Mouse (Mus musculus): ENCODE results near the gene Hist1h2ae. TPM values are rescaled to one million over a fixed set of nuclear protein-coding genes. Genes with fewer than 3 reads are reported as not detected.
"Not testable (repeated sequence)": the region's sequence is repeated elsewhere in the genome, so short reads cannot be mapped to it uniquely, and the experiment has no call there.

Gene Hist1h2ae
- polyA plus RNA-seq, 1 experiment = 5.0 TPM

DNA sequence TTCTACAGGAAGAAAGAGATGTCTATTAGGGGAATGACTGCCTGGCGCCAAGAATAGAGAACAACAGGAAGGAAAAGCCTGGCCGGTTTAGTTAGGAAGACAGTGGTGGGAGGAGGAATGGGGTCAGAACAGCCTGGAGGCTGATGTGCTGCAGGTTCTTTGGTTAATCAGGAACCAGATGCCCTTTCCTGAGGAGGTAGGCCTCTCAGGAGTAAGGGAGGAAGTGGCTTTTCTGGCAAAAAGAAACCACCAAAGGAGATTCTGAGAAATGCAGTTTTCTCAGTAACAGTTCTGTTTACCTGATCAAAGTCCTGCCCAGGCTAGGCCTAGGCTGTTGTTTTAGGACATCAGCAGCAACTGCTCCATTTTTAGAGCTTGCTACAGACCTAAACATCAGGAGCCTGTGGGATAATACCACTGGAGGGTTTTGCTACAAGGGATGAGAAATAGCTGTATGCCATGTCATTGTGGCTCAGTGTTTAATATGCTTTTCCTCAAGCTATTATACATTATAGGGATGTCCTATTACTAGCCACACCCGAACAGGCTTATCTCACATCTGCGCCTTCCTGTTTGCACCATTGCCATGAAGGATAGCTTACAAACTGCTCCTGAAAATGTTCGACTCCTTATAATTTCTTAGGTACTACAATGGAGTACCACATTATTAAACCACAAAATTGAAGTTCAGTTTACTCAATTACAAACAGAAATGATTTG is 22.2 kb upstream of the Hist1h2ae start:
- Histone ChIP-seq H3K4me3 (ENCODE audit: low read depth, low read length) (no peak overlapping the region), H3K9me3 (replicated peaks; ENCODE audit: control insufficient read depth, insufficient read depth, low read length, poor library complexity, severe bottlenecking) (no peaks in the 10 kb centered on the region; the same call in 1 of the 2 replicates), H3K36me3 (ENCODE audit: control insufficient read depth, insufficient read depth, low read length, poor library complexity, severe bottlenecking) (no peaks in the 10 kb centered on the region), H3K27me3 (ENCODE audit: control insufficient read depth, insufficient read depth, low read length, poor library complexity, severe bottlenecking) (no peaks in the 10 kb centered on the region), H3K9ac (ENCODE audit: low read depth, poor library complexity, severe bottlenecking) (no peak overlapping the region), H3K27ac (ENCODE audit: insufficient read depth, low read length) (peak overlapping the region; percentile 86), H3K4me1 (ENCODE audit: control insufficient read depth, insufficient read depth, low read length) (peaks cover 6% of the 10 kb centered on the region)
- TF ChIP-seq CTCF (IDR thresholded peaks at IDR 0.05; ENCODE audit: low read depth, low read length) = no peak
- TF ChIP-seq EP300 (IDR thresholded peaks at IDR 0.05; ENCODE audit: insufficient read depth, low read depth, low read length) = peak; percentile 85
- no peak for TF ChIP-seq POLR2A (IDR thresholded peaks at IDR 0.05; ENCODE audit: insufficient read depth, low read length)

DNA sequence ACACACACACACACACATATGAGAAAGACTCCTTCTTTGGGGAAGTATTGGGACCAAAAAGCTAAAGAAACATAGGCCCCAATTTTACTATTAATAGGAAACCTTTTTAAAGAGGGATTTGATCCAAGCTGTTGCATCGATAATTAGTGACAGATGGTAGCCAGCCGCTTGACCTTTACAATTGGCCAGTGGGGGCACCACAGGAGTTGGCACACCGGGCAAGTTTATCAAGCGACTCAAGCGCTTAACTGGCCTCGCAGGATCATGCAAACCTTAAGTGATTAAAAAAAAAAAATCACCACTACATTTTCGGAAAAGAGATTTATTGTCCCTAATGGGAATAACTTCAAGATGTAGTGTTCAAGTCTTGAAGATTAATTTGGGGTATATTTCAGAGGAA is 21.6 kb upstream of the Hist1h2ae start:
- H3K27ac ChIP-seq (ENCODE audit: insufficient read depth, low read length) = peak overlapping the region; percentile 66
- H3K4me3 ChIP-seq (ENCODE audit: low read depth, low read length) = no peak overlapping the region
- no peaks in the 10 kb centered on the region for H3K36me3 ChIP-seq (ENCODE audit: control insufficient read depth, insufficient read depth, low read length, poor library complexity, severe bottlenecking)
- TF ChIP-seq POLR2A (IDR thresholded peaks at IDR 0.05; ENCODE audit: insufficient read depth, low read length) (no peak), CTCF (IDR thresholded peaks at IDR 0.05; ENCODE audit: low read depth, low read length) (no peak), EP300 (IDR thresholded peaks at IDR 0.05; ENCODE audit: insufficient read depth, low read depth, low read length) (no peak)
- H3K9ac ChIP-seq (ENCODE audit: low read depth, poor library complexity, severe bottlenecking) = no peak overlapping the region
- H3K9me3 ChIP-seq (replicated peaks; ENCODE audit: control insufficient read depth, insufficient read depth, low read length, poor library complexity, severe bottlenecking) = no peaks in the 10 kb centered on the region; the same call in 1 of the 2 replicates
- H3K27me3 ChIP-seq (ENCODE audit: control insufficient read depth, insufficient read depth, low read length, poor library complexity, severe bottlenecking) = no peaks in the 10 kb centered on the region
- peaks cover 6% of the 10 kb centered on the region for H3K4me1 ChIP-seq (ENCODE audit: control insufficient read depth, insufficient read depth, low read length)

DNA sequence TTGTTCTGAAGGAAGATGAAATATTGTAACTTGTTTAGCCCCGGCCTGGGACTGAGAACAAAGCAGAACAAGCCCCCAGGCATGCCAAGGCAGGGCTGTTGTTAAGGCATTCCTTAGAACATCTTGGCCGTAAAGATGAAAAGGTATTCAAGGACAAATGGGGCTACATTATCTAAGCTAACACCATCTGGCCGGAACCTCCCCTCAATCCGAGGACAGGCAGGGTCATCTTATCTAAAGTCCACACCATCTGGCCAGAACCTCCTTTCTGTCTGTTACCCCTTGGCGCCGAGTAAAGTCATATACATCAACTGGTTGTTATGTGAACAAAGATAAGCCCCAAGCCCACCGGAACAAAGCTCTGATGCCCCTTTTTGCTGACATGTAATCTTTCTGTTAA is 20.9 kb upstream of the Hist1h2ae start:
- not testable (repeated sequence) for H3K4me3 ChIP-seq (ENCODE audit: low read depth, low read length); H3K36me3 ChIP-seq (ENCODE audit: control insufficient read depth, insufficient read depth, low read length, poor library complexity, severe bottlenecking); H3K4me1 ChIP-seq (ENCODE audit: control insufficient read depth, insufficient read depth, low read length); H3K9ac ChIP-seq (ENCODE audit: low read depth, poor library complexity, severe bottlenecking); H3K27me3 ChIP-seq (ENCODE audit: control insufficient read depth, insufficient read depth, low read length, poor library complexity, severe bottlenecking); H3K9me3 ChIP-seq (replicated peaks; ENCODE audit: control insufficient read depth, insufficient read depth, low read length, poor library complexity, severe bottlenecking); H3K27ac ChIP-seq (ENCODE audit: insufficient read depth, low read length)
- peak; percentile 78 for TF ChIP-seq EP300 (IDR thresholded peaks at IDR 0.05; ENCODE audit: insufficient read depth, low read depth, low read length)

DNA sequence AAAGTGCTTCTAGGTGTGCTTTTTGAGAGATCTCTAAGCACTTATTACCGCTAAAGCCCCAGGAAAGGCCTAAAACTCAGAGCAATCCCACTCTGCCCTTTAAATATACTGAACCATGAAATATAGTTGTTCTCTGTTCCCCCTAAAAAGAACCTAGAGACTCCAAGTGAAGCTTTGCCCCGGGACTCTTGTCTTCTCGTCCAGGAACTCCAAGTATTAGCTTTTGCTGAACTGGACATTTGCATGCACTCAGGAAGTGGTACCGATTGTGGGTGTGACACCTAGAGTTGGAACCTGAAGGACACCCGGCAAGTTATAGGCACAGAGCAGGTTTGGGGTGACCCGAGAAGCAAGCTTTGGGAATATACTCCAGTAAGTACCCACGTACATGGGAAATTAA is 20.2 kb upstream of the Hist1h2ae start:
- H3K9ac ChIP-seq (ENCODE audit: low read depth, poor library complexity, severe bottlenecking) = no peak overlapping the region
- peak overlapping the region; percentile 44; the same call in 1 of the 2 replicates for H3K27ac ChIP-seq (ENCODE audit: insufficient read depth, low read length)
- no peak for TF ChIP-seq CTCF (IDR thresholded peaks at IDR 0.05; ENCODE audit: low read depth, low read length)
- no peak for TF ChIP-seq EP300 (IDR thresholded peaks at IDR 0.05; ENCODE audit: insufficient read depth, low read depth, low read length)
- no peak for TF ChIP-seq POLR2A (IDR thresholded peaks at IDR 0.05; ENCODE audit: insufficient read depth, low read length)

DNA sequence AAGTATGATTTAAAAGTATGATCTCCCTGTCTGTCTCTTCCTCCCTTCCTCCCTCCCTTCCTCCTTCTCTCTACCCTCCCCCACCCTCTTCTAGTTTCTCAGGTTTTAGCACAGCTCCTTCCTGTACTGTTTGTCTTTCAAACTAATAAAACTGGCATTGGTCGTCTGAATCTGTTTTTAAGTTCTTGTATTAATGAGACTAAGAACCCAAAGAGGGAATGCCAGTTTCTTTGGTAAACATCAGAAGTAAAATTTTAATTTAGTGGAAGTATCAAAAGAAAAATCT is 15.9 kb upstream of the Hist1h2ae start:
- no peak for TF ChIP-seq EP300 (IDR thresholded peaks at IDR 0.05; ENCODE audit: insufficient read depth, low read depth, low read length)
- no peak for TF ChIP-seq CTCF (IDR thresholded peaks at IDR 0.05; ENCODE audit: low read depth, low read length)
- no peak for TF ChIP-seq POLR2A (IDR thresholded peaks at IDR 0.05; ENCODE audit: insufficient read depth, low read length)
- Histone ChIP-seq H3K9ac (ENCODE audit: low read depth, poor library complexity, severe bottlenecking) (peak overlapping the region; percentile 83), H3K4me3 (ENCODE audit: low read depth, low read length) (peak overlapping the region; percentile 45), H3K27me3 (ENCODE audit: control insufficient read depth, insufficient read depth, low read length, poor library complexity, severe bottlenecking) (no peaks in the 10 kb centered on the region), H3K27ac (ENCODE audit: insufficient read depth, low read length) (peak overlapping the region; percentile 99), H3K4me1 (ENCODE audit: control insufficient read depth, insufficient read depth, low read length) (no peaks in the 10 kb centered on the region), H3K9me3 (replicated peaks; ENCODE audit: control insufficient read depth, insufficient read depth, low read length, poor library complexity, severe bottlenecking) (no peaks in the 10 kb centered on the region), H3K36me3 (ENCODE audit: control insufficient read depth, insufficient read depth, low read length, poor library complexity, severe bottlenecking) (no peaks in the 10 kb centered on the region)

More for the DNA sequence above, 20.2 kb upstream of the Hist1h2ae start:
- Histone ChIP-seq H3K4me3 (ENCODE audit: low read depth, low read length) (no peak overlapping the region), H3K4me1 (ENCODE audit: control insufficient read depth, insufficient read depth, low read length) (peaks cover 6% of the 10 kb centered on the region), H3K36me3 (ENCODE audit: control insufficient read depth, insufficient read depth, low read length, poor library complexity, severe bottlenecking) (no peaks in the 10 kb centered on the region), H3K9me3 (replicated peaks; ENCODE audit: control insufficient read depth, insufficient read depth, low read length, poor library complexity, severe bottlenecking) (no peaks in the 10 kb centered on the region; the same call in 1 of the 2 replicates), H3K27me3 (ENCODE audit: control insufficient read depth, insufficient read depth, low read length, poor library complexity, severe bottlenecking) (no peaks in the 10 kb centered on the region)

DNA sequence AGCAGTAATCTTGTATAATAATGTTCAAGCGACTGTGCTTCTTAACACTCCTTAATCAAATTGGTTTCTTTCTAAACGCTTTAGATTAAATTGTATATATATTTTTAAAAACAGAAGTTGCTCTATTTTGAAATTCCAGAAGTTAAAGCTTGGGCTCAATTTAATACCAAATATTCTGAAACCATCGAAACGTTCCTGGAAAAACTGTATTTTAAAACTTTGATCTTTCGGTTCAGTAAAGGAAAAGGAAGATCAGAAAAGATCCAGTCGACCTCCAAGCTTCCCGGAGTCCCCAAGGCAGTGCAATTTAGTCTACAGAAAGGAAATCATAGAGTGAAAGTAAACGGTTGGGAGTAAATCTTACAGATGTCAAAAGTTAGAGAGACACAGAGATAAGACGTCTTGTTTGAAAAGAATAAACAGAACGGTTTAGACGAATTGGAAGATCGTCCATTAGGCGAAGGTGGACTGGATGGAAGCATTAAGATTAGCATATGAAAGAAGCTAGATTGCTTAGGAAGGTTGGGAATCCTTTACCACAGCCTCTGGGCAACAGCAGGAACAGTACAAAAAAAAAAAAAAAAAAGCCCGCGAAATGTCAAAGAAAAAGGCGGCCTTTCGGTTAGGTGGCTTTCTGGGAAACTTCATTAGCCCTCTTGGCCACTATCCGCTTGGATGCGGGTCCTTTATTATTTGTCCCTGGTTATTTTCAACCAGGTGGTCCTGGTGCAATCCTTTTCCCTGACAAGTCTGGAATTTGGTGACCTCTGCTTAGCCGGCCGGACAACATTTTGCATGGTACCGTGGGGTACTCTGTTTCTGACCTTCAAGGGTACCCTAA is 15.3 kb upstream of the Hist1h2ae start:
- H3K36me3 ChIP-seq (ENCODE audit: control insufficient read depth, insufficient read depth, low read length, poor library complexity, severe bottlenecking) = no peaks in the 10 kb centered on the region
- H3K4me3 ChIP-seq (ENCODE audit: low read depth, low read length) = peak overlapping the region; percentile 45
- H3K4me1 ChIP-seq (ENCODE audit: control insufficient read depth, insufficient read depth, low read length) = no peaks in the 10 kb centered on the region
- peak overlapping the region; percentile 99 for H3K27ac ChIP-seq (ENCODE audit: insufficient read depth, low read length)
- no peaks in the 10 kb centered on the region for H3K27me3 ChIP-seq (ENCODE audit: control insufficient read depth, insufficient read depth, low read length, poor library complexity, severe bottlenecking)
- no peaks in the 10 kb centered on the region for H3K9me3 ChIP-seq (replicated peaks; ENCODE audit: control insufficient read depth, insufficient read depth, low read length, poor library complexity, severe bottlenecking)
- H3K9ac ChIP-seq (ENCODE audit: low read depth, poor library complexity, severe bottlenecking) = peak overlapping the region; percentile 83
- no peak for TF ChIP-seq POLR2A (IDR thresholded peaks at IDR 0.05; ENCODE audit: insufficient read depth, low read length)
- TF ChIP-seq CTCF (IDR thresholded peaks at IDR 0.05; ENCODE audit: low read depth, low read length) = no peak
- TF ChIP-seq EP300 (IDR thresholded peaks at IDR 0.05; ENCODE audit: insufficient read depth, low read depth, low read length) = no peak

All from ES-Bruce4 (cell line).